Mouse (Mus musculus) heart, postnatal 0 days (tissue): Measurements from ENCODE around the gene Polk.

ENCODE experiments used
- CTCF ChIP-seq: IDR thresholded peaks from 2 replicates; pipeline ENCODE4 v1.5.1; 2016; ENCODE audit warnings: antibody characterized with exemption, control low read depth, low read depth
- EP300 ChIP-seq: IDR thresholded peaks from 2 replicates; pipeline ENCODE4 v1.6.1; 2016; ENCODE audit warnings: antibody characterized with exemption, low read depth

GRCm38 (mm10) chr13:96433648-96434190 lies 108.7 kb downstream of the Polk start:
- TF ChIP-seq EP300 (0 out of 2 replicates have a peak, but pooled peaks have one; percentile 40), CTCF (no peak)
